Mouse (Mus musculus) sigmoid colon, adult 10 weeks (tissue): Measurements from ENCODE around the gene Pi4kb. TPM values are rescaled to one million over a fixed set of nuclear protein-coding genes. Genes with fewer than 3 reads are reported as not detected.

Experiments
- polyA plus RNA-seq: library from polyadenylated mRNA; stranded (reverse); fragments of 350-450 nt; fragmentation: Illumina TruSeq; extraction: RNeasy Lipid Tissue Mini Kit (QIAGEN cat#74804); gene quantifications from one replicate; pipeline ENCODE4 v1.2.3, GENCODE M21; 2014; ENCODE audit warnings: low read depth, low replicate concordance

Gene Pi4kb
- polyA plus RNA-seq: 6.1 TPM

GRCm38 (mm10) chr3:94974528-94975422 is at the start of gene Pi4kb:
Gene Pi4kb, plus strand, starts transcription at chr3:94974731.

DNA sequence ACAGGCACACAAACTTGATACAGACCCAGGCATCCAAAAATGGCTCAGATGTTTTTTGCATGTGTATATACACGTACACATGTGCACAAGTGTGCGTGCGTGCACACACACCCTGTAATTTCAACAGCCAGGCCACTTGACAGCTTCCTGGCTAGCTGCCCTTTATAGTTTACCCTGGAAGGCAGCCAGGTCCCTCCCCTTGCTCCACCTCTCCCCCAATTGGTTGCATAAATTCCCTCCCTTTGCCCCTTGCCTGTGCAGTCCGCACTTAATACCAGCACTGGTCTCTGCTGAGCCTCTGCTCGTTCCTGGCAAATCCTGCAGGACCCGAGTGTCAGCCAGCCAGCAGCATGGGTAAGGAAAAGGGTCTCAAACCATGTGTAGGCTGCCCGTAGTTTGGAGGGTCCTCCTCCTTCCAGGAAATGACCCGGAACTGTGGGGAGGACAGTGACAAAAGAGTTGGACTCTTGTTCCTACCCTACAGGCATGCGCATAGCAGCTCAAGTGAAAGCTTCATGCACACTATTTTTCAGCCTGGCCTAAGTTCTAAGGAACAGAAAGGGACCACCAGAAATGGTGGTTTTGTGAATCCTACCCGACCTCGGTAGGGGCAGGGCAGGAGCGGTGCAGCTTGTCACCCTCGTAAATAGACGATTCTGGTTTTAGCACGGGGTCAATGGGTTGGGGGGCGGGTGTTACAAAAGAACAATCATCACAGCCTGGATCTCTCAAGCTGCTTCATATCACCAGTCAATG is 41.5 kb upstream of the Pi4kb start, which contains the start of gene Selenbp1:
Gene Selenbp1 (plus strand): TSS at position 248 of the 756 bp plus-strand sequence.

GRCm38 (mm10) chr3:94953764-94954616 is 20.5 kb upstream of the Pi4kb start, which contains the start of gene Rfx5:
Gene Rfx5, plus strand, starts transcription at chr3:94954075.

DNA sequence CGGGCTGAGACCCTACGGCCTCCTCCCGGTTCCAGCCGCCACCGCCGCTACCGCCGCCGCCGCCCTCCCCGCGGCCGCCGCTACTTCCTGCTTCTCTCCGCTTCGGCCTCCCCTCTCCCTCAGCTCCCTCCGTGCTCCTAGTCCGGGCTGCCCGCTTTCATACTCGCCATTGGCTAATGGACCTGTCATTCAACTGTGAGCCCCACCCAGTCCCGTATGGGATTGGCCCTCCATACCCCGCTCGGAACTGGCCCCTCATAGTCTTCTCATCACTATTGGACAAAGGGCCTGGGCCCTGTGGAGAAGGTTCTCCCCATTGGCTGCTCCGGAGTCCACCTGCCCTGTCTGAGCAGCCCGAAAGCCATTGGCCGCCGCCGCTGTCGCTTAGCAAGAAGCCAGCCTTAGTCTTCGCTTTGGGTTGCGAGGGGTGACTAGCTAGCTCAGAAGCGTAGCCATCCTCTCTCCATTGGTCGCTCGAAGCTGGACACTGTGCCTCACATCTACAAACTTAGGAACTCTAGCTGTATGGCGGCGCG is 40.9 kb downstream of the Pi4kb start, which contains the start of gene Zfp687:
Gene Zfp687 (minus strand): TSS at position 112 of the 536 bp plus-strand sequence.

DNA sequence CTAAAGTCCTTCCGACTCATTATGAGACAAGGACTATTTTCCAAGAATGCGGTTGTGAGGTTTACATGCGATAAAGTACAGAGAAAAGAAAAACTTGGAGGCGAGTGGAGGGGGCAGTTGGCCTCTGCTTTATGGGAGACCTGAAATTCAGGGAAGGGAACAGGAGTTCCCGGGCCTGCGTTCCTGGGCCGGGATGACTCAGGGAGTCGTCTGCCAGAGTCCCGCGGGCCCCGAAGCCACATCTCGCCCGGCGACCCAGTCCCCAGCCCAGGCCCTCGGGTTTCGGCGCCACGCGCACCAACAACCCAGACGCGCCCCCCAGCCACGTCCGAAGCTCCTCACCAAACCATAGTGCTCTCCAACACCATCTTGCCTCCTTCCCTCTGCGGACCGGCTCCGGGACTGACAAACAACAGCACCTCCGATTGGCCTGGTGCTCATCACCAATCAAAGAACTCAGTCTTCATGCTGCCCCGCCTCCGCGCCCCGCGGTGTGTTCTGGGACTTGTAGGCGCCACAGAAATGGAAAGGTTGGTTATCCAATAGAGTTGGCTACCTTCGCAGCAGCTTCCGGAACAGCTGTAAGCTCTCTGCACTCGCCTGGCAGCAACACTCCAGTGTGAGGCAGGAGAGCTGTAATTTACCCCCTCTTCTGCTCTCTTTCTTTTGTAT is 67.8 kb downstream of the Pi4kb start, which contains the start of gene Psmd4:
Gene Psmd4 (minus strand): TSS at position 449 of the 672 bp plus-strand sequence.

Other genes starting within 250 kb of the Pi4kb start
- gene Cgn, start 188.2 kb upstream of the Pi4kb start, polyA plus RNA-seq: 27.4 TPM
- gene Pogz, start 137.2 kb upstream of the Pi4kb start, polyA plus RNA-seq: 15.9 TPM
- gene Psmb4, start 87.8 kb upstream of the Pi4kb start, polyA plus RNA-seq: 47.9 TPM
- gene Selenbp1, start 41.7 kb upstream of the Pi4kb start, polyA plus RNA-seq: 57.4 TPM
- gene Rfx5, start 20.7 kb upstream of the Pi4kb start, polyA plus RNA-seq: 18.9 TPM
- 4.5 TPM for gene Zfp687, start 40.7 kb downstream of the Pi4kb start, polyA plus RNA-seq
- 10.4 TPM for gene Psmd4, start 67.9 kb downstream of the Pi4kb start, polyA plus RNA-seq
- 14.5 TPM for gene Pip5k1a, start 132.2 kb downstream of the Pi4kb start, polyA plus RNA-seq
- 33.0 TPM for gene Vps72, start 136.3 kb downstream of the Pi4kb start, polyA plus RNA-seq
- gene Tmod4, start 149.7 kb downstream of the Pi4kb start, polyA plus RNA-seq: 3.4 TPM
- gene Scnm1, start 159.3 kb downstream of the Pi4kb start, polyA plus RNA-seq: 20.0 TPM
- 1.8 TPM for gene Lysmd1, start 159.4 kb downstream of the Pi4kb start, polyA plus RNA-seq
- gene Tnfaip8l2, start 167.6 kb downstream of the Pi4kb start, polyA plus RNA-seq: not detected
- not detected for gene Sema6c, start 185.7 kb downstream of the Pi4kb start, polyA plus RNA-seq
- 53.4 TPM for gene Gabpb2, start 243.2 kb downstream of the Pi4kb start, polyA plus RNA-seq